Mouse (Mus musculus): ENCODE measurements around the gene Pid1. TPM values are rescaled to one million over a fixed set of nuclear protein-coding genes. Genes with fewer than 3 reads are reported as not detected.

The Pid1 gene
- polyA plus RNA-seq, 2 experiments = 5.4 to 12.3 TPM

DNA sequence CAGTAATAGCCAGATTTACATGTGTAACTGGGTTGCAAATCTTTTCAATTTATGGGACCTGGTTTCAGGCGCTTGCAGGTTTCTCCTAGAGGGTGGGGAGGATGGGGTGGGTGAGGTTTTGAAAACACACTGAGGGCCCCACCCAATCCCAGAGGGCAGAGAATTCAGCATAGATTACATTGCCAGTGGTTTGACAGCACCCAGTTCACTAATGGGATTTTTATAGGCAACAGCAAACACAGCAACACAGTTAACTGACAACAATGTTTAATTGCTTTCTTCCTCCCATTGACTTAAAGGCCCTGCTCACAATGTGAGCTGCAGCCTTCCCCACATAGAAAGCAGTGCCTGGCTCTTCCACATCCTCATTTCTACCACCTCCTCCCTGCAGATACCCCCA lies 1.8 kb downstream of the Pid1 start:
- Histone ChIP-seq H3K36me3 (replicated peaks; ENCODE audit: control insufficient read depth, insufficient read depth, low read depth) (no peaks in the 10 kb centered on the region), H3K27me3 (ENCODE audit: control insufficient read depth, insufficient read depth, low read length) (no peaks in the 10 kb centered on the region), H3K4me1 (replicated peaks; ENCODE audit: control insufficient read depth in 2 of 2, insufficient read depth in 2 of 2, low read length in 1 of 2) (peaks cover 0 to 4% of the 10 kb centered on the region in 2 experiments; a peak in 2 of 4 replicates), H3K4me3 (ENCODE audit: insufficient read depth in 1 of 2, low read depth in 2 of 2, low read length in 2 of 2) (no peak overlapping the region), H3K4me2 (ENCODE audit: low read depth) (no peak overlapping the region), H3K9ac (replicated peaks) (no peak overlapping the region), H3K9me3 (ENCODE audit: control insufficient read depth, low read length) (no peaks in the 10 kb centered on the region), H3K27ac (no peak overlapping the region)
- WGBS (ENCODE audit: insufficient replicate concordance) = 63% methylated on average over 1 of the region's 1 CpGs
- ATAC-seq (ENCODE audit: insufficient read depth) = no peak
- TF ChIP-seq CTCF (IDR thresholded peaks at IDR 0.05; ENCODE audit: low read depth) (no peak), EP300 (IDR thresholded peaks at IDR 0.05; ENCODE audit: low read depth) (no peak)
- DNase-seq (ENCODE audit: low read depth in 3 of 3, low spot score in 3 of 3) = no peak

DNA sequence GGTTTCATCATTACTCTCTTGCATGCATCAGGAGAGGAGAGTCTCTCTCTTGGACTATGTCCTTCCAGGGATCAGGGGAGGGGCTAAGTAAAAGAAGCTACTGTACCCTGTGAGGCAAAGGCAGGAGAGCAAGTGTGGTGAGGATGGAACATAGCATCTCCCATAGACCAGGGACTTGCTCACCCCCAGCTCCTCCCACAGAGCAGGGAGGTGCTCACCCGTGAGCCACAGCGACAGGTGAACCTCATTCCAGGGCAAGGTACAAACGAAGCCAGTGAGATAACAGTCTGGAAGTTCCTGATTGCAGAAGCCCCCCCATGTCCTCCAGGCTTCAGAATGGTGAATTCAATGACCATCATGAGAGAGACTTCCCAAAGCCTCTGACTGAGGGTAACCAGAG lies 2.6 kb downstream of the Pid1 start:
- Histone ChIP-seq H3K9ac (replicated peaks) (no peak overlapping the region), H3K4me3 (ENCODE audit: insufficient read depth in 1 of 2, low read depth in 2 of 2, low read length in 2 of 2) (no peak overlapping the region), H3K9me3 (ENCODE audit: control insufficient read depth, low read length) (no peaks in the 10 kb centered on the region), H3K27me3 (ENCODE audit: control insufficient read depth, insufficient read depth, low read length) (no peaks in the 10 kb centered on the region), H3K4me1 (replicated peaks; ENCODE audit: control insufficient read depth in 2 of 2, insufficient read depth in 2 of 2, low read length in 1 of 2) (peaks cover 0 to 4% of the 10 kb centered on the region in 2 experiments; a peak in 2 of 4 replicates), H3K27ac (no peak overlapping the region), H3K36me3 (replicated peaks; ENCODE audit: control insufficient read depth, insufficient read depth, low read depth) (no peaks in the 10 kb centered on the region), H3K4me2 (ENCODE audit: low read depth) (no peak overlapping the region)
- DNase-seq (ENCODE audit: low read depth in 3 of 3, low spot score in 3 of 3) (no peak), ATAC-seq (ENCODE audit: insufficient read depth) (no peak)
- TF ChIP-seq CTCF (IDR thresholded peaks at IDR 0.05; ENCODE audit: low read depth) (no peak), EP300 (IDR thresholded peaks at IDR 0.05; ENCODE audit: low read depth) (no peak)
- WGBS (ENCODE audit: insufficient replicate concordance) = 26% methylated on average over 3 of the region's 3 CpGs

DNA sequence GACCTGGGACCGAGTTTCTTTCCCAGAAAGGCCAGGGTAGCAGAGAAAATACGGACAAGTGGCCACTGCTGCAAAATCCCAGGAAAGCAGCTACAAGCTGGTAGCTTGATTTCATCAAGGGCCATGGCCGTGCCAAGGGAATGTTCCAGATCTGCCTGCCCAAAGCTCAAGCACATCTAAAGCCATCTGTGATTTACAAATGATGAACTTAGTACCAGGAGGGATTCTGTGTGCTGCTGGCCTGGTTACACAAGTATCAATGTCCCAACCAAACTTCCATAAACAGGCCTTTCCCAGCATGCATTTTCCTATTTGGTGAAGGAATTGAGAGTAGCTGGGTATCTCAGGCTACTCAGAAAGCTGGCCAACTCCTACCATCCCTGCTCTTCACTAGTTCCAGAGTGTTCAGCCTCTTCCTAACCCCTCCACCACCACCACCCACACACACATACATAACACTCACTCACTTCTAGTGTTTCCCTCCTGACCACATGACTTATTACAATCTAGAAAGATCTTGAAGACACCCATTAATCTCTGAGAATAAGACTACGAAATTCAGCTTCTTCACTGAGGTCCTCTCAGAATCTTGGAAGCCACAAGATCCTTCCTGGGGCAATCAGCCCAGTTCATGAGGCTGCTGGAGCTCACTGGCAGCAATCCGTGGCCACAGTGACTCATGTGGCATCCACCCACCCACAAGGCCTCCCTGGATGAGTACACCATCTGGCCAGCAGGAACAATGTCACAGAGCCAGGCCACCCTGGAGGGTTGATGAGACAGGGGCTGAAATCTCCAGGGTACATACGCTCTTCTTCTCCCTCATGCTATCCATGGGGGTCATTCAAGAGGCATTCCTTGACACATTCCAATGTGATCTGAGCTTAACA lies 4.1 kb downstream of the Pid1 start:
- Histone ChIP-seq H3K27ac (no peak overlapping the region), H3K9me3 (ENCODE audit: control insufficient read depth, low read length) (no peaks in the 10 kb centered on the region), H3K27me3 (ENCODE audit: control insufficient read depth, insufficient read depth, low read length) (no peaks in the 10 kb centered on the region), H3K36me3 (replicated peaks; ENCODE audit: control insufficient read depth, insufficient read depth, low read depth) (no peaks in the 10 kb centered on the region), H3K4me1 (replicated peaks; ENCODE audit: control insufficient read depth in 2 of 2, insufficient read depth in 2 of 2, low read length in 1 of 2) (peaks cover 0 to 4% of the 10 kb centered on the region in 2 experiments; a peak in 2 of 4 replicates), H3K4me3 (ENCODE audit: insufficient read depth in 1 of 2, low read depth in 2 of 2, low read length in 2 of 2) (no peak overlapping the region), H3K4me2 (ENCODE audit: low read depth) (no peak overlapping the region), H3K9ac (replicated peaks) (no peak overlapping the region)
- no peak for TF ChIP-seq EP300 (IDR thresholded peaks at IDR 0.05; ENCODE audit: low read depth)
- no peak for TF ChIP-seq CTCF (IDR thresholded peaks at IDR 0.05; ENCODE audit: low read depth)
- DNase-seq (ENCODE audit: low read depth in 3 of 3, low spot score in 3 of 3) = no peak
- no peak for ATAC-seq (ENCODE audit: insufficient read depth)
- WGBS (ENCODE audit: insufficient replicate concordance) = 54% methylated on average over 6 of the region's 6 CpGs

DNA sequence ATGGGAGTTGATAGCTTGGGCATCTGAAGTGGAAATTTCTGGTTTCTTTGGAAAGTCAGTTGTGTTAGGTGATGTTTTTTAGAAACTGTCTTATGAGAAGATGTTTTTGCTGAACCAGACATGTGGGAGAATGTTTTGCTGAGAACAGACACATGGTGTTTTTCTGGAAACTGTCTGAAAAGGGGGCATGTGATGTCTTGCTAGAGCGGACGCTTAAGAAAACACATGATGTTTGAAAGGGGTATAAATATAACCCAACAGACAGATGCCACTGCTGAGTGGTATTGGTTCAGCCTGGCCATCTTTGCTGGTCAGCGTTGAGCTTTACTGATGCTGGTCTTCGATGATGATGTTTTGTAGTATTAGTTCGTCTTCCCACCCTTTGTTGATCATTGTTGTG lies 6.8 kb downstream of the Pid1 start:
- no peak for TF ChIP-seq CTCF (IDR thresholded peaks at IDR 0.05; ENCODE audit: low read depth)
- no peak for TF ChIP-seq EP300 (IDR thresholded peaks at IDR 0.05; ENCODE audit: low read depth)
- Histone ChIP-seq H3K27ac (no peak overlapping the region), H3K4me1 (replicated peaks; ENCODE audit: control insufficient read depth in 2 of 2, insufficient read depth in 2 of 2, low read length in 1 of 2) (no peaks in the 10 kb centered on the region), H3K4me3 (ENCODE audit: insufficient read depth in 1 of 2, low read depth in 2 of 2, low read length in 2 of 2) (no peak overlapping the region), H3K9me3 (ENCODE audit: control insufficient read depth, low read length) (no peaks in the 10 kb centered on the region), H3K4me2 (ENCODE audit: low read depth) (no peak overlapping the region), H3K36me3 (replicated peaks; ENCODE audit: control insufficient read depth, insufficient read depth, low read depth) (no peaks in the 10 kb centered on the region), H3K27me3 (ENCODE audit: control insufficient read depth, insufficient read depth, low read length) (no peaks in the 10 kb centered on the region), H3K9ac (replicated peaks) (no peak overlapping the region)
- no peak for ATAC-seq (ENCODE audit: insufficient read depth)
- no peak for DNase-seq (ENCODE audit: low read depth in 3 of 3, low spot score in 3 of 3)
- 68% methylated on average over 5 of the region's 5 CpGs for WGBS (ENCODE audit: insufficient replicate concordance)

DNA sequence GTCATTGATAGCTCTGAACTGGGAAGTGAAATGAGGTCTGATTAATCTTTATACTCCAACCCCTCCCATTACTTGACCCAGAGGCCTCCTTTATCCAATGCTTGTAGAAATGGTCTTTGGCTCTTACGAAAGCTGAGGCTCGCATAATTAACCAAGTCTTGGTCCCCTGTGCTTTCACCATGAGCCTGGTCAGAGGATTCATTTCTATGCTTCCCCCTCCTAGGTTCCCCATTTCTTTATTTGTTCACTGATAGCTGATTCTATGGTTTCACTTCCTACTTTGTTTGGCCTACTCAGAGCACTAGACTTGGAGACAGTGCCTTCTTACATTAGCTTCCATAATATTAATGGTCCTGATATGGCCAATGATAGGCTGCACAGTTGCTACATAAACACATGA lies 13.7 kb downstream of the Pid1 start:
- no peak overlapping the region for H3K27ac ChIP-seq
- no peak overlapping the region for H3K4me3 ChIP-seq (ENCODE audit: insufficient read depth in 1 of 2, low read depth in 2 of 2, low read length in 2 of 2)
- no peaks in the 10 kb centered on the region for H3K4me1 ChIP-seq (replicated peaks; ENCODE audit: control insufficient read depth in 2 of 2, insufficient read depth in 2 of 2, low read length in 1 of 2)
- H3K4me2 ChIP-seq (ENCODE audit: low read depth) = no peak overlapping the region
- no peaks in the 10 kb centered on the region for H3K9me3 ChIP-seq (ENCODE audit: control insufficient read depth, low read length)
- no peaks in the 10 kb centered on the region for H3K27me3 ChIP-seq (ENCODE audit: control insufficient read depth, insufficient read depth, low read length)
- no peak for ATAC-seq (ENCODE audit: insufficient read depth)
- TF ChIP-seq CTCF (IDR thresholded peaks at IDR 0.05; ENCODE audit: low read depth) (no peak), EP300 (IDR thresholded peaks at IDR 0.05; ENCODE audit: low read depth) (no peak)
- no peaks in the 10 kb centered on the region for H3K36me3 ChIP-seq (replicated peaks; ENCODE audit: control insufficient read depth, insufficient read depth, low read depth)
- WGBS (ENCODE audit: insufficient replicate concordance) = 51% methylated on average over 2 of the region's 2 CpGs
- H3K9ac ChIP-seq (replicated peaks) = no peak overlapping the region
- DNase-seq (ENCODE audit: low read depth in 3 of 3, low spot score in 3 of 3) = no peak
